Mouse (Mus musculus) hindbrain, embryonic 14.5 days (tissue): ENCODE results near the gene Olfr504. TPM values are rescaled to one million over a fixed set of nuclear protein-coding genes. Genes with fewer than 3 reads are reported as not detected.
"Not testable (repeated sequence)": the region's sequence is repeated elsewhere in the genome, so short reads cannot be mapped to it uniquely, and the experiment has no call there.

Experiments used
- ATAC-seq: fragments of 200-750 bp; cut with Nextera tagmentation; 2 replicates; pipeline ENCODE4 v1.8.0; 2017; ENCODE audit warnings: moderate number of reproducible peaks, mild to moderate bottlenecking, moderate TSS enrichment, moderate library complexity; ENCODE audit not compliant: low FRiP score
- DNase-seq: peaks from one replicate; pipeline ENCODE4 v3.0.0-alpha.2; 2015; ENCODE audit warnings: low spot score
- H3K27ac ChIP-seq: fragments of 300-500 bp; sonication (generic); 2 replicates; pipeline ENCODE4 v1.5.1; 2014; ENCODE audit warnings: mild to moderate bottlenecking, moderate library complexity
- H3K27me3 ChIP-seq: fragments of 300-500 bp; sonication (generic); 2 replicates; pipeline ENCODE4 v1.6.1; 2014; ENCODE audit warnings: mild to moderate bottlenecking, low read length, mixed read lengths; ENCODE audit not compliant: control insufficient read depth, insufficient read depth
- H3K36me3 ChIP-seq: fragments of 300-500 bp; sonication (generic); replicated peaks from 2 replicates; pipeline ENCODE4 v1.6.1; 2014; ENCODE audit not compliant: control insufficient read depth, insufficient read depth
- H3K4me1 ChIP-seq: fragments of 300-500 bp; sonication (generic); replicated peaks from 2 replicates; pipeline ENCODE4 v1.6.1; 2014; ENCODE audit warnings: antibody characterized with exemption, low read length, mixed read lengths; ENCODE audit not compliant: control insufficient read depth, insufficient read depth
- H3K4me2 ChIP-seq: fragments of 300-500 bp; sonication (generic); replicated peaks from 2 replicates; pipeline ENCODE4 v1.6.1; 2014; ENCODE audit warnings: mild to moderate bottlenecking, moderate library complexity
- H3K4me3 ChIP-seq: fragments of 300-500 bp; sonication (generic); replicated peaks from 2 replicates; pipeline ENCODE4 v1.5.1; 2014; ENCODE audit warnings: mild to moderate bottlenecking, low read length
- H3K9ac ChIP-seq: fragments of 300-500 bp; sonication (generic); 2 replicates; pipeline ENCODE4 v1.6.1; 2014
- H3K9me3 ChIP-seq: fragments of 300-500 bp; sonication (generic); 2 replicates; pipeline ENCODE4 v1.6.1; 2016; ENCODE audit warnings: low read length; ENCODE audit not compliant: control insufficient read depth
- WGBS: fragments of 180-500 bp; shearing (Covaris S2); extraction: QIAGEN DNeasy Blood & Tissue Kit; methylation state at CpG from one replicate; pipeline ENCODE4 v1.1.7; 2014; 5-methylcytosine and 5-hydroxymethylcytosine counted together
- polyA plus RNA-seq: library from polyadenylated mRNA; unstranded; fragments of >200 nt; fragmentation: Nextera tagmentation; extraction: Ambion mirVana; gene quantifications from 2 replicates; pipeline ENCODE4 v1.2.1, GENCODE M21; 2014

The Olfr504 gene
- polyA plus RNA-seq = not detected in 2 replicates

DNA sequence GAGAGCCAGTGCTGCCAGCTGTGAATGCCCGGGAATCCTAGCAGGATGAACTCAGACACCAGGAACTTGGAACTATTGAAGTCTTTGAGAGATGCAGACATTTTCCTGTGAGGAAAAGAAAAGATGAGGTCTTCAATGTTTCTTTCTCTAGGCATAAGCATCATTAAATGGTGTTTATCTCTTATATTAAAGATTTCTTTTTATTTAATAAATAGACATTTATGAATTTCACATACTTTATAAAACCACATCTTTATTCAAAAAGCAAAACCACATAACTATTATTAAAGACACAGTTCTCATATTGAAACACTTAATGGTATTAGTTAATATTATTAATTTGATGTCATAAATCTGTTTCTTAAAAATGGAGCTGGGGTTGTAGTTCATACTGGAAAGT is at the start of gene Olfr504:
Gene Olfr504 (minus strand): TSS at position 101 of the 400 bp plus-strand sequence.
- no peaks in the 10 kb centered on the region for H3K9me3 ChIP-seq
- no peak within 1 kb of the TSS for H3K4me3 ChIP-seq
- 87% methylated on average over 1 of the region's 1 CpGs for WGBS
- no peak within 1 kb of the TSS for H3K27ac ChIP-seq
- H3K9ac ChIP-seq = no peak within 1 kb of the TSS
- H3K27me3 ChIP-seq = no peaks in the 10 kb centered on the region
- H3K4me1 ChIP-seq = no peaks in the 10 kb centered on the region
- no peak within 1 kb of the TSS for H3K4me2 ChIP-seq
- DNase-seq (no peak), ATAC-seq (no peak)
- H3K36me3 ChIP-seq = no peaks in the 10 kb centered on the region

GRCm38 (mm10) chr7:108614110-108614509 is 48.5 kb upstream of the Olfr504 start:
- no peaks in the 10 kb centered on the region for H3K27me3 ChIP-seq
- DNase-seq = no peak
- no peak overlapping the region for H3K9ac ChIP-seq
- no peaks in the 10 kb centered on the region for H3K36me3 ChIP-seq
- no peaks in the 10 kb centered on the region for H3K4me1 ChIP-seq
- no peak overlapping the region for H3K27ac ChIP-seq
- no peak for ATAC-seq
- no peaks in the 10 kb centered on the region for H3K9me3 ChIP-seq
- H3K4me3 ChIP-seq = no peak overlapping the region
- WGBS = 93% methylated on average over 2 of the region's 2 CpGs
- H3K4me2 ChIP-seq = no peak overlapping the region

GRCm38 (mm10) chr7:108610487-108610886 is 44.9 kb upstream of the Olfr504 start, which contains the start of gene Olfr506:
Olfr506 (plus strand) TSS chr7:108610787.
- Histone ChIP-seq H3K4me3 (no peak within 1 kb of the TSS), H3K4me1 (no peaks in the 10 kb centered on the region), H3K36me3 (no peaks in the 10 kb centered on the region), H3K9ac (no peak within 1 kb of the TSS), H3K9me3 (no peaks in the 10 kb centered on the region), H3K4me2 (no peak within 1 kb of the TSS), H3K27ac (no peak within 1 kb of the TSS), H3K27me3 (no peaks in the 10 kb centered on the region)
- no peak for ATAC-seq
- no peak for DNase-seq

- not testable (repeated sequence) for DNase-seq, ATAC-seq, H3K4me3 ChIP-seq, H3K9me3 ChIP-seq, H3K27ac ChIP-seq, H3K36me3 ChIP-seq, H3K9ac ChIP-seq, H3K4me1 ChIP-seq, H3K27me3 ChIP-seq, H3K4me2 ChIP-seq
- 80% methylated on average over 3 of the region's 3 CpGs for WGBS
Measured at GRCm38 (mm10) chr7:108601916-108602315, 36.3 kb upstream of the Olfr504 start.

GRCm38 (mm10) chr7:108589797-108590196 is 24.2 kb upstream of the Olfr504 start:
- no peak overlapping the region for H3K4me3 ChIP-seq
- no peaks in the 10 kb centered on the region for H3K9me3 ChIP-seq
- H3K9ac ChIP-seq = no peak overlapping the region
- DNase-seq (no peak), ATAC-seq (no peak)
- no peak overlapping the region for H3K4me2 ChIP-seq
- H3K27me3 ChIP-seq = no peaks in the 10 kb centered on the region
- WGBS = 89% methylated on average over 1 of the region's 1 CpGs
- H3K27ac ChIP-seq = no peak overlapping the region
- H3K4me1 ChIP-seq = no peaks in the 10 kb centered on the region
- no peaks in the 10 kb centered on the region for H3K36me3 ChIP-seq

- H3K36me3 ChIP-seq, H3K4me2 ChIP-seq, H3K9ac ChIP-seq, H3K27me3 ChIP-seq, H3K4me1 ChIP-seq, ATAC-seq, H3K27ac ChIP-seq, H3K9me3 ChIP-seq, DNase-seq, H3K4me3 ChIP-seq: not testable (repeated sequence)
- 65% methylated on average over 1 of the region's 1 CpGs for WGBS
Measured at GRCm38 (mm10) chr7:108544227-108544626, 21.4 kb downstream of the Olfr504 start, which contains the start of gene Olfr503. Olfr503 (plus strand) TSS chr7:108544527.

DNA sequence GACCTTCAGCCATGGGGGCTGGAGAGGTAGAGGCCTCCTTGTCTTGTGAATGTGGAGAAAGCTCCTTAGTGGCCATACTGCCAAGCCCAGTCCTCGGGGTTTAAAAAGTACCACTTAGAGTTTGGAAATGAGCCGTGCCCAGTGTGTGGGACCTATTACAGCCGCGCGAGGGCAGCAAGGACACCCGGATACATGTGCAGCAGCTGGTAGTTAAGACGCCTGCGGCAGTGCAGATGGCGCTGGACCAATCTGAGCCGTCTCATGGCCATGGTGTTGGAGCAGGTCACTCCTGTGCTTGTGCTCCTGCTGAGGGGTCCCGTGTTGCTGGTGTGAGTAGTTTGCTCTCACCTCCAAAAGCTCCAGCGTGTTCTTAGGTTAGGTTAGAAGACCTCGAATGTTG is 23.2 kb downstream of the Olfr504 start:
- Histone ChIP-seq H3K27me3 (no peaks in the 10 kb centered on the region), H3K4me3 (no peak overlapping the region), H3K36me3 (no peaks in the 10 kb centered on the region), H3K4me1 (no peaks in the 10 kb centered on the region), H3K9me3 (no peaks in the 10 kb centered on the region), H3K27ac (no peak overlapping the region), H3K9ac (no peak overlapping the region), H3K4me2 (no peak overlapping the region)
- WGBS = 86% methylated on average over 13 of the region's 13 CpGs
- DNase-seq (no peak), ATAC-seq (no peak)

DNA sequence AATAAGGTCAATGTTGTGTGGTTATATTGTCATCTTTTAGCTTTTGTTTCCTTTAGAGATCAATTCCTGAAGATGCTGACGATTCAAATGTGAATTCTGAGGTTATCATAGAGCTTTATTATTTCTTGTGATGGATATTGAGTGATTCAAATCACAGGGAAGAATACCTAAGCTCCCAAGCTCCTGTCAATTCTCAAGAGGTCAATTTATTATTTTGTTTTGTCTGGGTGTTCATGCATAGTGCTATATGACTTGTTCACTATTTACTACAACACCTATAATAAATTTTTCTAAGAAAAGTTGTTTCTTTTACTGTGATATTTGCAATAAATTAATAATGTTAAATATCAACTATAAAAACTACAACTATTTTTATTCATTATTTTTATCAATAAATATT is 40.6 kb downstream of the Olfr504 start, which contains the start of gene Olfr502:
Gene Olfr502 (minus strand): TSS at position 101 of the 400 bp plus-strand sequence.
- WGBS = 77% methylated on average over 1 of the region's 1 CpGs
- Histone ChIP-seq H3K27ac (no peak within 1 kb of the TSS), H3K27me3 (no peaks in the 10 kb centered on the region), H3K4me1 (no peaks in the 10 kb centered on the region), H3K9me3 (0 out of 2 replicates have a peak, but pooled peaks cover 2% of the 10 kb centered on the region), H3K36me3 (no peaks in the 10 kb centered on the region), H3K4me3 (no peak within 1 kb of the TSS), H3K4me2 (no peak within 1 kb of the TSS), H3K9ac (no peak within 1 kb of the TSS)
- DNase-seq = no peak
- ATAC-seq = no peak
